Mouse (Mus musculus) forebrain, postnatal 0 days (tissue): ENCODE results near the gene Erc2. TPM values are rescaled to one million over a fixed set of nuclear protein-coding genes. Genes with fewer than 3 reads are reported as not detected.

Source experiments
- ATAC-seq: fragments of 200-750 bp; cut with Nextera tagmentation; 2 replicates; pipeline ENCODE4 v1.8.0; 2017; ENCODE audit warnings: mild to moderate bottlenecking, moderate library complexity
- DNase-seq: peaks from one replicate; pipeline ENCODE4 v3.0.0-alpha.2; 2015
- H3K27ac ChIP-seq: fragments of 300-500 bp; sonication (generic); 2 replicates; pipeline ENCODE4 v1.5.1; 2014; ENCODE audit warnings: low read depth, mild to moderate bottlenecking, antibody characterized with exemption, low read length, moderate library complexity, mixed read lengths
- H3K27me3 ChIP-seq: fragments of 300-500 bp; sonication (generic); 2 replicates; pipeline ENCODE4 v1.6.1; 2014; ENCODE audit warnings: mild to moderate bottlenecking, low read length, mixed read lengths; ENCODE audit not compliant: insufficient read depth
- H3K36me3 ChIP-seq: fragments of 300-500 bp; sonication (generic); 2 replicates; pipeline ENCODE4 v1.6.1; 2014; ENCODE audit warnings: mild to moderate bottlenecking, moderate library complexity; ENCODE audit not compliant: insufficient read depth
- H3K4me1 ChIP-seq: fragments of 300-500 bp; sonication (generic); 2 replicates; pipeline ENCODE4 v1.6.1; 2014; ENCODE audit warnings: antibody characterized with exemption; ENCODE audit not compliant: insufficient read depth
- H3K4me2 ChIP-seq: fragments of 300-500 bp; sonication (generic); 2 replicates; pipeline ENCODE4 v1.6.1; 2014; ENCODE audit warnings: low read depth, mild to moderate bottlenecking, moderate library complexity
- H3K4me3 ChIP-seq: fragments of 300-500 bp; sonication (generic); 2 replicates; pipeline ENCODE4 v1.5.1; 2014; ENCODE audit warnings: low read depth, low read length, mixed read lengths
- H3K9ac ChIP-seq: fragments of 300-500 bp; sonication (generic); 2 replicates; pipeline ENCODE4 v1.6.1; 2014; ENCODE audit warnings: mild to moderate bottlenecking
- H3K9me3 ChIP-seq: fragments of 300-500 bp; sonication (generic); 2 replicates; pipeline ENCODE4 v1.6.1; 2016; ENCODE audit warnings: low read length
- CTCF ChIP-seq: sonication (generic); IDR thresholded peaks from 2 replicates; pipeline ENCODE4 v1.5.1; 2016; ENCODE audit warnings: antibody characterized with exemption, control low read depth, low read depth
- WGBS: fragments of 180-500 bp; shearing (Covaris S2); extraction: QIAGEN DNeasy Blood & Tissue Kit; methylation state at CpG from one replicate; pipeline ENCODE4 v1.1.7; 2014; 5-methylcytosine and 5-hydroxymethylcytosine counted together
- polyA plus RNA-seq: library from polyadenylated mRNA; unstranded; fragments of >200 nt; fragmentation: Nextera tagmentation; extraction: Ambion mirVana; gene quantifications from 2 replicates; pipeline ENCODE4 v1.2.1, GENCODE M21; 2015
- total RNA-seq: library from RNA; depleted of rRNA; stranded (reverse); fragments of >200 nt; gene quantifications from 2 replicates; pipeline ENCODE4 v1.2.3, GENCODE M21; 2014

Erc2 gene
- total and polyA plus RNA-seq, 2 experiments from 2014 or later = 106 to 117 TPM

GRCm38 (mm10) chr14:27892416-27892815, 270.2 kb downstream of the Erc2 start:
- Histone ChIP-seq H3K4me2 (no peak overlapping the region), H3K27ac (no peak overlapping the region), H3K4me3 (no peak overlapping the region), H3K27me3 (no peaks in the 10 kb centered on the region), H3K9me3 (no peaks in the 10 kb centered on the region), H3K4me1 (no peaks in the 10 kb centered on the region), H3K36me3 (no peaks in the 10 kb centered on the region), H3K9ac (no peak overlapping the region)
- no peak for ATAC-seq
- no peak for DNase-seq
- no peak for TF ChIP-seq CTCF
- WGBS = 87% methylated on average over 2 of the region's 2 CpGs

- Histone ChIP-seq H3K4me2 (no peak overlapping the region), H3K9ac (no peak overlapping the region), H3K9me3 (no peaks in the 10 kb centered on the region), H3K4me1 (no peaks in the 10 kb centered on the region), H3K36me3 (no peaks in the 10 kb centered on the region), H3K27me3 (no peaks in the 10 kb centered on the region), H3K27ac (no peak overlapping the region), H3K4me3 (no peak overlapping the region)
- DNase-seq (no peak), ATAC-seq (no peak)
- 68% methylated on average over 5 of the region's 5 CpGs for WGBS
- no peak for TF ChIP-seq CTCF
Observed at GRCm38 (mm10) chr14:27901772-27902171, 279.5 kb downstream of the Erc2 start.

GRCm38 (mm10) chr14:27921656-27922373, 299.6 kb downstream of the Erc2 start:
- H3K9me3 ChIP-seq = peaks cover 4% of the 10 kb centered on the region; the same call in 1 of the 2 replicates
- no peak overlapping the region for H3K9ac ChIP-seq
- TF ChIP-seq CTCF = no peak
- H3K4me1 ChIP-seq = no peaks in the 10 kb centered on the region
- H3K4me2 ChIP-seq = no peak overlapping the region
- DNase-seq = no peak
- ATAC-seq = no peak
- no peak overlapping the region for H3K4me3 ChIP-seq
- H3K36me3 ChIP-seq = peaks cover 7% of the 10 kb centered on the region; the same call in 1 of the 2 replicates
- 84% methylated on average over 5 of the region's 5 CpGs for WGBS
- H3K27me3 ChIP-seq = no peaks in the 10 kb centered on the region
- no peak overlapping the region for H3K27ac ChIP-seq

- H3K9ac ChIP-seq = no peak overlapping the region
- H3K4me1 ChIP-seq = no peaks in the 10 kb centered on the region
- no peaks in the 10 kb centered on the region for H3K27me3 ChIP-seq
- H3K36me3 ChIP-seq = peaks cover 7% of the 10 kb centered on the region; the same call in 1 of the 2 replicates
- DNase-seq = no peak
- ATAC-seq = no peak
- no peak for TF ChIP-seq CTCF
- H3K4me2 ChIP-seq = no peak overlapping the region
- no peak overlapping the region for H3K27ac ChIP-seq
- no peak overlapping the region for H3K4me3 ChIP-seq
- whole genome bisulfite sequencing = 94% methylated on average over 3 of the region's 3 CpGs
- H3K9me3 ChIP-seq = peaks cover 4% of the 10 kb centered on the region; the same call in 1 of the 2 replicates
Observed at GRCm38 (mm10) chr14:27927369-27927768, 305.1 kb downstream of the Erc2 start.

GRCm38 (mm10) chr14:27933533-27933932, 311.3 kb downstream of the Erc2 start:
- ATAC-seq (no peak), DNase-seq (no peak)
- H3K9me3 ChIP-seq = no peaks in the 10 kb centered on the region
- TF ChIP-seq CTCF = no peak
- H3K4me3 ChIP-seq = no peak overlapping the region
- 67% methylated on average over 1 of the region's 1 CpGs for WGBS
- no peaks in the 10 kb centered on the region for H3K27me3 ChIP-seq
- H3K36me3 ChIP-seq = no peaks in the 10 kb centered on the region
- H3K9ac ChIP-seq = no peak overlapping the region
- no peak overlapping the region for H3K27ac ChIP-seq
- no peak overlapping the region for H3K4me2 ChIP-seq
- H3K4me1 ChIP-seq = no peaks in the 10 kb centered on the region

- H3K9me3 ChIP-seq = no peaks in the 10 kb centered on the region
- no peak overlapping the region for H3K9ac ChIP-seq
- WGBS = 88% methylated on average over 3 of the region's 3 CpGs
- DNase-seq (no peak), ATAC-seq (no peak)
- H3K4me3 ChIP-seq = no peak overlapping the region
- H3K4me2 ChIP-seq = no peak overlapping the region
- H3K36me3 ChIP-seq = no peaks in the 10 kb centered on the region
- H3K27ac ChIP-seq = no peak overlapping the region
- H3K27me3 ChIP-seq = no peaks in the 10 kb centered on the region
- no peak for TF ChIP-seq CTCF
- H3K4me1 ChIP-seq = no peaks in the 10 kb centered on the region
Observed at GRCm38 (mm10) chr14:27935714-27936113, 313.5 kb downstream of the Erc2 start.

GRCm38 (mm10) chr14:27937922-27938321, 315.7 kb downstream of the Erc2 start:
- H3K4me3 ChIP-seq = no peak overlapping the region
- no peak for TF ChIP-seq CTCF
- H3K4me2 ChIP-seq = no peak overlapping the region
- no peak for DNase-seq
- no peaks in the 10 kb centered on the region for H3K4me1 ChIP-seq
- ATAC-seq = no peak
- no peaks in the 10 kb centered on the region for H3K9me3 ChIP-seq
- no peaks in the 10 kb centered on the region for H3K36me3 ChIP-seq
- H3K9ac ChIP-seq = no peak overlapping the region
- no peak overlapping the region for H3K27ac ChIP-seq
- H3K27me3 ChIP-seq = no peaks in the 10 kb centered on the region
- 25% methylated on average over 2 of the region's 2 CpGs for whole genome bisulfite sequencing
